Mouse (Mus musculus) cerebellum, postnatal 25 days (tissue): ENCODE data around the gene Lrrtm3.

Experiments
- DNase-seq, 2 experiments: peaks; one replicate each; pipeline ENCODE4 v3.0.0; 2021; ENCODE audit warnings: mixed read lengths in 2 of 2

Lrrtm3 gene

DNA sequence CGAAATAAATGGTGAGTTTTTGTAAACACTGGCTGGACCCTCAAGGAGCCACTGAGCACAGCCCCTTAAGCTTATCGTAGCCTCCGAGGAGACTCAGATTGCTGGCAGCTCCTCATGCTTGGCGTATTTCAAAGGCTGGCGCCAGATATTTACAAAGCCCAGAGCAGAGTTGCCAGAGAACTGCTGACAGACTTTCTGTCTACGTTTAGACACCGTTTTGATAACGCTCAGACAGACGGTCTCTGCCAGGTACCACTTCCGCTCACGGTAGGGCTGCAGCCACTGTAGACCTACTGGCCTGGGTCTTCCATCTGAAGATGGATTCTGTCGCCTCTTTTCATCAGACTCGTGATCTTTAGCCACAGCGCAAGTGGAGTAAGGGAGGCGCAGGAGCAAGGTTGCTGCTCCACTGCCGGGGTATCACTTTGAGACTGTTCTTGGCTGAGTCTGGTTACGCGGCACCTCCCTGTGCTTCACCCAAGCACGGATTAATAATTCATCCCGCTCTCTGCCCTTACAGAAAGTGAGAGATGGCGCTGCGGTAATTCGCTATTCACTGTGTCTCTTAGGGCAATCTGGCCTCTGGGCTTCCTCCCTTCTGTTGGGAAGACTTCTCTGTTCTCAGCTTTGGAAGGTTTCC, 203.5 kb downstream of the Lrrtm3 start:
- DNase-seq: peak; percentile 20 to 31

DNA sequence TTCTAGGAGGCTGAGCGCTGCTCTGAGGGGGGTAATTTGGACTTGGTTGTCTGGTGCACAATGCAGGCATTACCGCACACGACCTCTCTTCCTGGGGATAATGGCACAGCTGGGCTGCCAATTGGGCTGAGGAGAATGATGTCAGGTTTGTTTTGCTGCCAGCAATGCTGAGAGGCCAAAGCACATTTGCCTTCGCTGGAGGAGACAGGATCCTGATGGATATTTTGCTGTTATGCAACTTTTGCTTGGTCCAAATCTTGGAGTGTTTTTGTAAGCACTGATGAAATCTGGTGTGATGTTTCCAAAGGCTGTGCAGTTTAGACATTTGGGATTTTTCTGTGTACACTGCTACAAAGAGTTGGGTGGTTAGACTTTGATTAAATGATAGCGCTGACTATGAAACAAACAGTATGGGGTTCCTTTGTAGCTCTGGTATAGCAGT, 209.6 kb downstream of the Lrrtm3 start:
- peak; percentile 65 to 69 for DNase-seq
